Mouse (Mus musculus) liver, postnatal 0 days (tissue): ENCODE measurements around the gene Adamts14.

Experiments
- CTCF ChIP-seq: sonication (generic); IDR thresholded peaks from 2 replicates; pipeline ENCODE4 v1.5.1; 2016; ENCODE audit warnings: antibody characterized with exemption, low read depth
- EP300 ChIP-seq: IDR thresholded peaks from 2 replicates; pipeline ENCODE4 v1.6.1; 2016; ENCODE audit warnings: antibody characterized with exemption, low read depth, mild to moderate bottlenecking

- no peak for TF ChIP-seq EP300
- TF ChIP-seq CTCF = no peak
These were observed 110.9 kb downstream of the Adamts14 start for GRCm38 (mm10) chr10:61162366-61162765.
